Mouse (Mus musculus): ENCODE measurements around the gene Spsb4. TPM values are rescaled to one million over a fixed set of nuclear protein-coding genes. Genes with fewer than 3 reads are reported as not detected.

Spsb4 gene
- polyA plus RNA-seq, 1 experiment from 2014 or later = 84.6 TPM

GRCm38 (mm10) chr9:96957298-96957865, 61.3 kb downstream of the Spsb4 start:
- Histone ChIP-seq H3K36me3 (ENCODE audit: control insufficient read depth, insufficient read depth, low read length) (no peaks in the 10 kb centered on the region), H3K27me3 (ENCODE audit: control insufficient read depth, insufficient read depth, low read length) (no peaks in the 10 kb centered on the region), H3K27ac (ENCODE audit: low read depth, low read length) (peak overlapping the region; percentile 34; the same call in 1 of the 2 replicates), H3K9ac (ENCODE audit: low read length) (no peak overlapping the region), H3K4me3 (ENCODE audit: low read depth, low read length) (no peak overlapping the region), H3K4me2 (ENCODE audit: low read depth, low read length, severe bottlenecking) (no peak overlapping the region), H3K9me3 (ENCODE audit: control insufficient read depth, low read length) (no peaks in the 10 kb centered on the region), H3K4me1 (replicated peaks; ENCODE audit: control insufficient read depth, insufficient read depth, low read length) (peaks cover 17% of the 10 kb centered on the region)
- DNase-seq (ENCODE audit: low spot score) = no peak
- no peak for ATAC-seq (replicated peaks; ENCODE audit: low FRiP score)
- 50% methylated on average over 6 of the region's 6 CpGs for WGBS

DNA sequence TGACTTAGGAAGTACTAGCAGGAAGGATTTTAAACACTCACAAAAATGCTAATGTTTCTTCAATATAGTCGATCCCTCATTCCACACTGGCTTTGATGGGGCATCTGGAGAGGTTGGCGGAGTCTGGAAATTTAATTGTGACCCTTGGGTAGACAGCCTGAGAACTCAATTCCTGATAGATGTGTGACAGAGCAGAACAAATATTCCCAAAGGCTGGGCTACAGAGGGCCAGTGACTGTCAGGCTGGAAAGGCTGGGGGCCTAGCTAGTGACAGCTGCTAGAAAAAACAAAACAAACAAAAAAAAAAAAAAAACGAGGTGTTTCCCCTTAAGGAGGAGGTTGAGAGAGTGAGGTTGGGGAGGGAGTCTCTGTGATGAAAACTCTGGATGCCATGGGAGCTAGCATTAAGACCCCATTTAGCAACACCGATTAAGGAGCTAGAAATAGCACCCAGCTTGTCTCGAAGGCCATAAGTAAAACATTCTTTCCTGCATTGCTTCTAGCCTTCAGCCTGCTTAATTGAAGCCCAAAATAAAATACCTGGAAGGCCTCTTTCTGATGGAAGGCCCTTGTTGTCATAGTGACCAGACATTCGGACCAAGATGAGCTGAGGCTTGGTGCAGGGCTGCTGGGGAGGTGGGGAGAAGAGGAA, 61.9 kb downstream of the Spsb4 start:
- ATAC-seq (replicated peaks; ENCODE audit: low FRiP score) (peak; percentile 42; the same call in 1 of the 2 replicates), DNase-seq (ENCODE audit: low spot score) (no peak)
- no peak overlapping the region for H3K4me2 ChIP-seq (ENCODE audit: low read depth, low read length, severe bottlenecking)
- H3K27ac ChIP-seq (ENCODE audit: low read depth, low read length) = 0 out of 2 replicates have a peak overlapping the region, but pooled peaks have one; percentile 34
- no peak overlapping the region for H3K4me3 ChIP-seq (ENCODE audit: low read depth, low read length)
- H3K9ac ChIP-seq (ENCODE audit: low read length) = no peak overlapping the region
- 35% methylated on average over 6 of the region's 6 CpGs for WGBS
- H3K27me3 ChIP-seq (ENCODE audit: control insufficient read depth, insufficient read depth, low read length) = no peaks in the 10 kb centered on the region
- no peaks in the 10 kb centered on the region for H3K36me3 ChIP-seq (ENCODE audit: control insufficient read depth, insufficient read depth, low read length)
- no peaks in the 10 kb centered on the region for H3K9me3 ChIP-seq (ENCODE audit: control insufficient read depth, low read length)
- peaks cover 15% of the 10 kb centered on the region for H3K4me1 ChIP-seq (replicated peaks; ENCODE audit: control insufficient read depth, insufficient read depth, low read length)

GRCm38 (mm10) chr9:96954063-96954809, 64.4 kb downstream of the Spsb4 start:
- WGBS = 87% methylated on average over 15 of the region's 15 CpGs
- Histone ChIP-seq H3K4me2 (ENCODE audit: low read depth, low read length, severe bottlenecking) (no peak overlapping the region), H3K9me3 (ENCODE audit: control insufficient read depth, low read length) (no peaks in the 10 kb centered on the region), H3K4me1 (replicated peaks; ENCODE audit: control insufficient read depth, insufficient read depth, low read length) (peaks cover 12% of the 10 kb centered on the region), H3K9ac (ENCODE audit: low read length) (no peak overlapping the region), H3K27ac (ENCODE audit: low read depth, low read length) (no peak overlapping the region), H3K36me3 (ENCODE audit: control insufficient read depth, insufficient read depth, low read length) (no peaks in the 10 kb centered on the region), H3K4me3 (ENCODE audit: low read depth, low read length) (no peak overlapping the region), H3K27me3 (ENCODE audit: control insufficient read depth, insufficient read depth, low read length) (no peaks in the 10 kb centered on the region)
- no peak for ATAC-seq (replicated peaks; ENCODE audit: low FRiP score)
- DNase-seq (ENCODE audit: low spot score) = no peak

GRCm38 (mm10) chr9:96953443-96953842, 65.2 kb downstream of the Spsb4 start:
- DNase-seq (ENCODE audit: low spot score) (no peak), ATAC-seq (replicated peaks; ENCODE audit: low FRiP score) (no peak)
- H3K4me2 ChIP-seq (ENCODE audit: low read depth, low read length, severe bottlenecking) = no peak overlapping the region
- no peak overlapping the region for H3K4me3 ChIP-seq (ENCODE audit: low read depth, low read length)
- no peak overlapping the region for H3K27ac ChIP-seq (ENCODE audit: low read depth, low read length)
- H3K4me1 ChIP-seq (replicated peaks; ENCODE audit: control insufficient read depth, insufficient read depth, low read length) = peaks cover 12% of the 10 kb centered on the region
- H3K9ac ChIP-seq (ENCODE audit: low read length) = no peak overlapping the region
- no peaks in the 10 kb centered on the region for H3K36me3 ChIP-seq (ENCODE audit: control insufficient read depth, insufficient read depth, low read length)
- H3K27me3 ChIP-seq (ENCODE audit: control insufficient read depth, insufficient read depth, low read length) = no peaks in the 10 kb centered on the region
- WGBS = 90% methylated on average over 8 of the region's 8 CpGs
- no peaks in the 10 kb centered on the region for H3K9me3 ChIP-seq (ENCODE audit: control insufficient read depth, low read length)

DNA sequence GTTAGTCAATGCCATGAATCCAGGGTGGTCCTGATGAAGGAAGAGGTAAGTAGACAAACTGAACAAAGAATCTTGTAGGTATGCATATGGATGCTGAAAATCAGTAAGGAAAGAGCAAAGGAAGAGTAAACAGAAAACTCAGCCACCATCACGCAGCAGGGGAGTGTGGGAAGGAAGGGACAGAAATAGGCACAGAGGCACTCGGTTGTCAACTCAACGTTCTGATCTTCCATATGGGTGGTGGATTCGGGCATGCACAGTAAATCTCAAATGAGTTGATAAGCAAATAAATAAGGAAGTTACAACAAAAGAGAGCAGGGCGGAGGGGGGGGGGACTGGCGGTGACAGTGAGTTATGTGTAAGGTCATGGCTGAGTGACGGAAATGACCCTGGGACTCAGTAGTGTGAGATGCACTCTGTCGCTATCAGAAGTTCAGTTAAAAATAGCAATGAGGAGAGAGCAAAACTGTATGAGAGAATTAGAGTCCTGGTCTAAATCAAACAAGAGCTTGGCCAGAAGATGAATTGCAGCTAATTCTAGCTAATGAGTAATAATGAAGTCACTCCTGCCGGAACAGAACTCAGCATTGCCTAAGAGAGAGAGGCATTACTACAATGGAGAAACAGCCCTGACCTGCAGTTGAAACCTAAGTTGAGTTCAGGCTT, 66.2 kb downstream of the Spsb4 start:
- peaks cover 5% of the 10 kb centered on the region for H3K4me1 ChIP-seq (replicated peaks; ENCODE audit: control insufficient read depth, insufficient read depth, low read length)
- H3K27ac ChIP-seq (ENCODE audit: low read depth, low read length) = no peak overlapping the region
- no peak for ATAC-seq (replicated peaks; ENCODE audit: low FRiP score)
- DNase-seq (ENCODE audit: low spot score) = no peak
- H3K4me2 ChIP-seq (ENCODE audit: low read depth, low read length, severe bottlenecking) = no peak overlapping the region
- no peak overlapping the region for H3K9ac ChIP-seq (ENCODE audit: low read length)
- no peak overlapping the region for H3K4me3 ChIP-seq (ENCODE audit: low read depth, low read length)
- H3K36me3 ChIP-seq (ENCODE audit: control insufficient read depth, insufficient read depth, low read length) = no peaks in the 10 kb centered on the region
- WGBS = 86% methylated on average over 9 of the region's 9 CpGs
- H3K9me3 ChIP-seq (ENCODE audit: control insufficient read depth, low read length) = no peaks in the 10 kb centered on the region
- no peaks in the 10 kb centered on the region for H3K27me3 ChIP-seq (ENCODE audit: control insufficient read depth, insufficient read depth, low read length)

- H3K9ac ChIP-seq (ENCODE audit: low read length) = no peak overlapping the region
- no peak overlapping the region for H3K27ac ChIP-seq (ENCODE audit: low read depth, low read length)
- no peaks in the 10 kb centered on the region for H3K27me3 ChIP-seq (ENCODE audit: control insufficient read depth, insufficient read depth, low read length)
- H3K36me3 ChIP-seq (ENCODE audit: control insufficient read depth, insufficient read depth, low read length) = no peaks in the 10 kb centered on the region
- no peak overlapping the region for H3K4me2 ChIP-seq (ENCODE audit: low read depth, low read length, severe bottlenecking)
- H3K4me1 ChIP-seq (replicated peaks; ENCODE audit: control insufficient read depth, insufficient read depth, low read length) = no peaks in the 10 kb centered on the region
- no peak for ATAC-seq (replicated peaks; ENCODE audit: low FRiP score)
- 91% methylated on average over 9 of the region's 9 CpGs for WGBS
- H3K4me3 ChIP-seq (ENCODE audit: low read depth, low read length) = no peak overlapping the region
- no peak for DNase-seq (ENCODE audit: low spot score)
- no peaks in the 10 kb centered on the region for H3K9me3 ChIP-seq (ENCODE audit: control insufficient read depth, low read length)
Measured at GRCm38 (mm10) chr9:96949551-96949950, 69.1 kb downstream of the Spsb4 start.

GRCm38 (mm10) chr9:96948546-96948945, 70.1 kb downstream of the Spsb4 start:
- no peak for ATAC-seq (replicated peaks; ENCODE audit: low FRiP score)
- Histone ChIP-seq H3K27ac (ENCODE audit: low read depth, low read length) (no peak overlapping the region), H3K4me1 (replicated peaks; ENCODE audit: control insufficient read depth, insufficient read depth, low read length) (no peaks in the 10 kb centered on the region), H3K9me3 (ENCODE audit: control insufficient read depth, low read length) (no peaks in the 10 kb centered on the region), H3K9ac (ENCODE audit: low read length) (no peak overlapping the region), H3K36me3 (ENCODE audit: control insufficient read depth, insufficient read depth, low read length) (no peaks in the 10 kb centered on the region), H3K27me3 (ENCODE audit: control insufficient read depth, insufficient read depth, low read length) (no peaks in the 10 kb centered on the region), H3K4me3 (ENCODE audit: low read depth, low read length) (no peak overlapping the region), H3K4me2 (ENCODE audit: low read depth, low read length, severe bottlenecking) (no peak overlapping the region)
- DNase-seq (ENCODE audit: low spot score) = no peak
- 88% methylated on average over 5 of the region's 5 CpGs for WGBS

- ATAC-seq (replicated peaks; ENCODE audit: low FRiP score) = no peak
- WGBS = 86% methylated on average over 5 of the region's 5 CpGs
- Histone ChIP-seq H3K36me3 (ENCODE audit: control insufficient read depth, insufficient read depth, low read length) (no peaks in the 10 kb centered on the region; the same call in 1 of the 2 replicates), H3K4me3 (ENCODE audit: low read depth, low read length) (no peak overlapping the region), H3K27me3 (ENCODE audit: control insufficient read depth, insufficient read depth, low read length) (no peaks in the 10 kb centered on the region), H3K4me2 (ENCODE audit: low read depth, low read length, severe bottlenecking) (no peak overlapping the region), H3K9ac (ENCODE audit: low read length) (no peak overlapping the region), H3K4me1 (replicated peaks; ENCODE audit: control insufficient read depth, insufficient read depth, low read length) (no peaks in the 10 kb centered on the region), H3K9me3 (ENCODE audit: control insufficient read depth, low read length) (no peaks in the 10 kb centered on the region), H3K27ac (ENCODE audit: low read depth, low read length) (no peak overlapping the region)
- no peak for DNase-seq (ENCODE audit: low spot score)
Measured at GRCm38 (mm10) chr9:96947171-96947570, 71.5 kb downstream of the Spsb4 start.

Measured in forebrain, embryonic 11.5 days (tissue).